Mouse (Mus musculus) T-helper 17 cell (primary cell): ENCODE data around the gene Cep128.

Experiments
- in situ Hi-C, 2 experiments: fragments of 300-600 bp; cut with MboI, MseI; formaldehyde crosslinking; loops; 1 replicate in 1 of 2; 2 replicates in 1 of 2; pipeline ENCODE4 v1.15.1; 2025; ENCODE audit warnings: high pct_unique_total_duplicates in 2 of 2

Cep128 gene

GRCm38 (mm10) chr12:91066286-91067082, 317.7 kb downstream of the Cep128 start:
- in situ Hi-C loops: loop anchor here in 1 of 2 experiments (25.0 kb wide), 1 partner anchor 471 kb away; no protein-coding TSS in a partner anchor

GRCm38 (mm10) chr12:91065423-91065822, 318.8 kb downstream of the Cep128 start:
- in situ Hi-C loops: loop anchor here in 1 of 2 experiments (25.0 kb wide), 1 partner anchor 472 kb away; no protein-coding TSS in a partner anchor

- in situ Hi-C loops: loop anchor here in 1 of 2 experiments (25.0 kb wide), 1 partner anchor 473 kb away; no protein-coding TSS in a partner anchor
Measured at GRCm38 (mm10) chr12:91064368-91064999, 319.7 kb downstream of the Cep128 start.

- in situ Hi-C loops: loop anchor here in 1 of 2 experiments (25.0 kb wide), 1 partner anchor 474 kb away; no protein-coding TSS in a partner anchor
Measured at GRCm38 (mm10) chr12:91063337-91064015, 320.7 kb downstream of the Cep128 start.

GRCm38 (mm10) chr12:91062681-91063080, 321.5 kb downstream of the Cep128 start:
- in situ Hi-C loops: loop anchor here in 1 of 2 experiments (25.0 kb wide), 1 partner anchor 475 kb away; no protein-coding TSS in a partner anchor

GRCm38 (mm10) chr12:91059704-91060318, 324.4 kb downstream of the Cep128 start:
- in situ Hi-C loops: loop anchor here in 1 of 2 experiments (25.0 kb wide), 1 partner anchor 477 kb away; no protein-coding TSS in a partner anchor

- in situ Hi-C loops: loop anchor here in 1 of 2 experiments (25.0 kb wide), 1 partner anchor 480 kb away; no protein-coding TSS in a partner anchor
Measured at GRCm38 (mm10) chr12:91056885-91057284, 327.3 kb downstream of the Cep128 start.

GRCm38 (mm10) chr12:91052301-91052700, 331.9 kb downstream of the Cep128 start:
- in situ Hi-C loops: loop anchor here in 1 of 2 experiments (25.0 kb wide), 1 partner anchor 485 kb away; no protein-coding TSS in a partner anchor

- in situ Hi-C loops: loop anchor here in 1 of 2 experiments (25.0 kb wide), 1 partner anchor 487 kb away; no protein-coding TSS in a partner anchor
Measured at GRCm38 (mm10) chr12:91050593-91051325, 333.4 kb downstream of the Cep128 start.

GRCm38 (mm10) chr12:91041363-91041762, 342.8 kb downstream of the Cep128 start:
- in situ Hi-C loops: no loop called here

GRCm38 (mm10) chr12:91040267-91040905, 343.8 kb downstream of the Cep128 start:
- in situ Hi-C loops: no loop called here

GRCm38 (mm10) chr12:91029116-91029515, 355.1 kb downstream of the Cep128 start:
- in situ Hi-C loops: no loop called here

- in situ Hi-C loops: no loop called here
Measured at GRCm38 (mm10) chr12:91027681-91028080, 356.5 kb downstream of the Cep128 start.

GRCm38 (mm10) chr12:91027100-91027499, 357.1 kb downstream of the Cep128 start:
- in situ Hi-C loops: no loop called here

GRCm38 (mm10) chr12:91015075-91015474, 369.1 kb downstream of the Cep128 start:
- in situ Hi-C loops: no loop called here

- in situ Hi-C loops: no loop called here
Measured at GRCm38 (mm10) chr12:91013043-91013442, 371.2 kb downstream of the Cep128 start.

GRCm38 (mm10) chr12:91012184-91012583, 372.0 kb downstream of the Cep128 start:
- in situ Hi-C loops: no loop called here

- in situ Hi-C loops: no loop called here
Measured at GRCm38 (mm10) chr12:91008736-91009135, 375.5 kb downstream of the Cep128 start.

- in situ Hi-C loops: no loop called here
Measured at GRCm38 (mm10) chr12:91008170-91008569, 376.0 kb downstream of the Cep128 start.

- in situ Hi-C loops: no loop called here
Measured at GRCm38 (mm10) chr12:90997539-90997938, 386.7 kb downstream of the Cep128 start.
